Mouse (Mus musculus): ENCODE results near the gene Gm47985. TPM values are rescaled to one million over a fixed set of nuclear protein-coding genes. Genes with fewer than 3 reads are reported as not detected.
"Not testable (repeated sequence)": the region's sequence is repeated elsewhere in the genome, so short reads cannot be mapped to it uniquely, and the experiment has no call there.

Gene Gm47985
- 0.25 and 0.91 TPM in 2 replicates for polyA plus RNA-seq (2014; fragmentation: Nextera tagmentation; extraction: Ambion mirVana)

DNA sequence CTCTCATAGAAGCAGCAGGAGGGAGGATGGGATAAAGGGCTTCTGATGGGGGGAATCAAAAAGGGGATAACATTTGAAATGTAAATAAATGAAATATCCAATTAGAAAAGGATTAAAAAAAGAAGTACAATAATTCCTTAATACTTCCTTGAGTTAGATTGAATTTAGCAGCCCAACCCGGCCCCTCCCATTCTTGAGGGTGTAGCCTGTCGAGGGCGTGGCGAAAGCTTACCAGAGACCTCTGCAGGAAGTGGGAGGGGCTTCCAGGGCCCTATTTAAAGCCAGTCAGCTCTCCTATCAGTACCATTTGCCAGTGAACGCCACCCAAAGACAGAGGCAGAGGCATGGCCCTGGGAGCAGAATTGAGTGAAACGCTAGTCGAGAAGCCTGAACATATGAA lies at the start of gene Gm47985:
Gene Gm47985, plus strand, starts transcription at position 272 of the 400 bp plus-strand sequence.
- not testable (repeated sequence) for H3K4me3 ChIP-seq (ENCODE audit: low read depth, low read length); DNase-seq (ENCODE audit: low spot score); H3K9ac ChIP-seq (ENCODE audit: low read depth, low read length); H3K27ac ChIP-seq (ENCODE audit: low read depth, low read length); H3K4me2 ChIP-seq (replicated peaks; ENCODE audit: low read depth, low read length); H3K27me3 ChIP-seq (ENCODE audit: control insufficient read depth, insufficient read depth, low read length); ATAC-seq (ENCODE audit: low FRiP score); H3K4me1 ChIP-seq (replicated peaks; ENCODE audit: control insufficient read depth, insufficient read depth, low read length); H3K9me3 ChIP-seq (ENCODE audit: control insufficient read depth, low read length); H3K36me3 ChIP-seq (ENCODE audit: control insufficient read depth, insufficient read depth, low read length)
- WGBS, result no CpG with 5 or more reads among the region's 7 CpGs

GRCm38 (mm10) chr1:151132686-151133085 lies 49.7 kb upstream of the Gm47985 start:
- no peak overlapping the region for H3K9ac ChIP-seq (ENCODE audit: low read depth, low read length)
- WGBS, result 90% methylated on average over 7 of the region's 7 CpGs
- DNase-seq (ENCODE audit: low spot score) (no peak), ATAC-seq (ENCODE audit: low FRiP score) (no peak)
- no peak overlapping the region for H3K4me2 ChIP-seq (replicated peaks; ENCODE audit: low read depth, low read length)
- no peak overlapping the region for H3K4me3 ChIP-seq (ENCODE audit: low read depth, low read length)
- no peaks in the 10 kb centered on the region for H3K27me3 ChIP-seq (ENCODE audit: control insufficient read depth, insufficient read depth, low read length)
- H3K36me3 ChIP-seq (ENCODE audit: control insufficient read depth, insufficient read depth, low read length), result no peaks in the 10 kb centered on the region
- no peaks in the 10 kb centered on the region for H3K4me1 ChIP-seq (replicated peaks; ENCODE audit: control insufficient read depth, insufficient read depth, low read length)
- H3K9me3 ChIP-seq (ENCODE audit: control insufficient read depth, low read length), result no peaks in the 10 kb centered on the region
- no peak overlapping the region for H3K27ac ChIP-seq (ENCODE audit: low read depth, low read length)

GRCm38 (mm10) chr1:151138388-151138787 lies 43.9 kb upstream of the Gm47985 start:
- Histone ChIP-seq H3K4me1 (replicated peaks; ENCODE audit: control insufficient read depth, insufficient read depth, low read length) (no peaks in the 10 kb centered on the region), H3K4me3 (ENCODE audit: low read depth, low read length) (no peak overlapping the region), H3K9ac (ENCODE audit: low read depth, low read length) (no peak overlapping the region), H3K4me2 (replicated peaks; ENCODE audit: low read depth, low read length) (no peak overlapping the region), H3K9me3 (ENCODE audit: control insufficient read depth, low read length) (no peaks in the 10 kb centered on the region), H3K27me3 (ENCODE audit: control insufficient read depth, insufficient read depth, low read length) (no peaks in the 10 kb centered on the region), H3K36me3 (ENCODE audit: control insufficient read depth, insufficient read depth, low read length) (no peaks in the 10 kb centered on the region), H3K27ac (ENCODE audit: low read depth, low read length) (no peak overlapping the region)
- 84% methylated on average over 6 of the region's 6 CpGs for WGBS
- no peak for ATAC-seq (ENCODE audit: low FRiP score)
- no peak for DNase-seq (ENCODE audit: low spot score)

DNA sequence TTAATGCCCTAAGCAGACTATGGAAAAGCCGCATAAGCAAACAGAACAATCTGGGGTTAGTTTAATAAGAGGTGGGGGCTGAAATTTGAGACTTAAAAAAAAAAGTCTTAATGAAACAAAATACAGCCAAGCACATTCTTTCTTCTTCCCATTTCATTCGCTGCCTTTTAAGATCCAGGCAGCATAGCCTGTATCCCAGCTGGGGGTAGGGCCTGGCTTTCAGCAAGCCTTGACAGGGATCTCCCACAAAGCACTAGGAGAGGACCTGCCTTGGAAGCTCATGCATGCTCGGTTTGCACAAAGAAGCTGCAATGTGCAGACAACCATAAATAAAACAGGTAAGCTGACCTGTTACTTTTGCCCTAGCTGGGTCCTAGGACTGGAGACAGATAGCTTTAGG lies 41.4 kb upstream of the Gm47985 start:
- DNase-seq (ENCODE audit: low spot score) (no peak), ATAC-seq (ENCODE audit: low FRiP score) (no peak)
- H3K4me3 ChIP-seq (ENCODE audit: low read depth, low read length), result no peak overlapping the region
- H3K27me3 ChIP-seq (ENCODE audit: control insufficient read depth, insufficient read depth, low read length), result no peaks in the 10 kb centered on the region
- H3K4me2 ChIP-seq (replicated peaks; ENCODE audit: low read depth, low read length), result no peak overlapping the region
- no peaks in the 10 kb centered on the region for H3K36me3 ChIP-seq (ENCODE audit: control insufficient read depth, insufficient read depth, low read length)
- H3K9ac ChIP-seq (ENCODE audit: low read depth, low read length), result no peak overlapping the region
- H3K9me3 ChIP-seq (ENCODE audit: control insufficient read depth, low read length), result no peaks in the 10 kb centered on the region
- H3K4me1 ChIP-seq (replicated peaks; ENCODE audit: control insufficient read depth, insufficient read depth, low read length), result no peaks in the 10 kb centered on the region
- WGBS, result 70% methylated on average over 3 of the region's 3 CpGs
- H3K27ac ChIP-seq (ENCODE audit: low read depth, low read length), result no peak overlapping the region

- Histone ChIP-seq H3K9me3 (ENCODE audit: control insufficient read depth, low read length) (no peaks in the 10 kb centered on the region), H3K27ac (ENCODE audit: low read depth, low read length) (no peak overlapping the region), H3K4me3 (ENCODE audit: low read depth, low read length) (no peak overlapping the region), H3K4me1 (replicated peaks; ENCODE audit: control insufficient read depth, insufficient read depth, low read length) (no peaks in the 10 kb centered on the region), H3K4me2 (replicated peaks; ENCODE audit: low read depth, low read length) (no peak overlapping the region), H3K27me3 (ENCODE audit: control insufficient read depth, insufficient read depth, low read length) (no peaks in the 10 kb centered on the region), H3K9ac (ENCODE audit: low read depth, low read length) (no peak overlapping the region), H3K36me3 (ENCODE audit: control insufficient read depth, insufficient read depth, low read length) (no peaks in the 10 kb centered on the region)
- no peak for DNase-seq (ENCODE audit: low spot score)
- no peak for ATAC-seq (ENCODE audit: low FRiP score)
- 85% methylated on average over 6 of the region's 6 CpGs for WGBS
Measured at GRCm38 (mm10) chr1:151144471-151145146, 37.7 kb upstream of the Gm47985 start.

GRCm38 (mm10) chr1:151147801-151148200 lies 34.5 kb upstream of the Gm47985 start:
- Histone ChIP-seq H3K36me3 (ENCODE audit: control insufficient read depth, insufficient read depth, low read length) (no peaks in the 10 kb centered on the region), H3K27ac (ENCODE audit: low read depth, low read length) (no peak overlapping the region), H3K9ac (ENCODE audit: low read depth, low read length) (no peak overlapping the region), H3K4me2 (replicated peaks; ENCODE audit: low read depth, low read length) (no peak overlapping the region), H3K27me3 (ENCODE audit: control insufficient read depth, insufficient read depth, low read length) (no peaks in the 10 kb centered on the region), H3K9me3 (ENCODE audit: control insufficient read depth, low read length) (no peaks in the 10 kb centered on the region), H3K4me1 (replicated peaks; ENCODE audit: control insufficient read depth, insufficient read depth, low read length) (no peaks in the 10 kb centered on the region), H3K4me3 (ENCODE audit: low read depth, low read length) (no peak overlapping the region)
- no peak for ATAC-seq (ENCODE audit: low FRiP score)
- DNase-seq (ENCODE audit: low spot score), result no peak

GRCm38 (mm10) chr1:151150211-151150610 lies 32.1 kb upstream of the Gm47985 start:
- Histone ChIP-seq H3K36me3 (ENCODE audit: control insufficient read depth, insufficient read depth, low read length) (no peaks in the 10 kb centered on the region), H3K4me2 (replicated peaks; ENCODE audit: low read depth, low read length) (no peak overlapping the region)
- ATAC-seq (ENCODE audit: low FRiP score), result no peak

DNA sequence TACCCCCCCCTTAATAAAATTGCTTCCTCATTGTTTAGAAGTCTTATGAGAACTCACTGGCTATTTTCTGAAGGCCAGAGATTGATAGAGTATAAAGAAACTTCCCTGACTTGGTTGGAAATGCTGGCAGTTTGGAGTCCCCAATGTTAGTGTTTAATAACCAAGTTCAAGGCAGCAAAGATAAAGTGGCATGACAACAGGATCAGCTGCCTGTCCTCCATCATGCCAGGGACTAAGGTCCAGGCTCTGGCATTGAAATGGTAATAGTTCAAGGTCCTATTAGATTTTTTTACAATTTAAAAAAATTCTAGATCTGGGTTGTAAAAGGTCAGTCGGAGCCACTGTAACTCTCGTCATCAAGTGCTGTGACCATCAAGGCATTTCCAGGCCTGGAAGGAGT lies 31.2 kb upstream of the Gm47985 start:
- 69% methylated on average over 2 of the region's 2 CpGs for WGBS
- no peak for ATAC-seq (ENCODE audit: low FRiP score)
- Histone ChIP-seq H3K36me3 (ENCODE audit: control insufficient read depth, insufficient read depth, low read length) (no peaks in the 10 kb centered on the region), H3K4me1 (replicated peaks; ENCODE audit: control insufficient read depth, insufficient read depth, low read length) (no peaks in the 10 kb centered on the region), H3K27me3 (ENCODE audit: control insufficient read depth, insufficient read depth, low read length) (no peaks in the 10 kb centered on the region), H3K4me3 (ENCODE audit: low read depth, low read length) (no peak overlapping the region), H3K4me2 (replicated peaks; ENCODE audit: low read depth, low read length) (no peak overlapping the region), H3K9me3 (ENCODE audit: control insufficient read depth, low read length) (no peaks in the 10 kb centered on the region), H3K9ac (ENCODE audit: low read depth, low read length) (no peak overlapping the region), H3K27ac (ENCODE audit: low read depth, low read length) (no peak overlapping the region)
- DNase-seq (ENCODE audit: low spot score), result no peak

More at GRCm38 (mm10) chr1:151150211-151150610, 32.1 kb upstream of the Gm47985 start:
- Histone ChIP-seq H3K27ac (ENCODE audit: low read depth, low read length) (no peak overlapping the region), H3K4me3 (ENCODE audit: low read depth, low read length) (no peak overlapping the region), H3K27me3 (ENCODE audit: control insufficient read depth, insufficient read depth, low read length) (no peaks in the 10 kb centered on the region), H3K9ac (ENCODE audit: low read depth, low read length) (no peak overlapping the region), H3K4me1 (replicated peaks; ENCODE audit: control insufficient read depth, insufficient read depth, low read length) (no peaks in the 10 kb centered on the region), H3K9me3 (ENCODE audit: control insufficient read depth, low read length) (no peaks in the 10 kb centered on the region)
- WGBS, result 89% methylated on average over 7 of the region's 7 CpGs
- DNase-seq (ENCODE audit: low spot score), result no peak

DNA sequence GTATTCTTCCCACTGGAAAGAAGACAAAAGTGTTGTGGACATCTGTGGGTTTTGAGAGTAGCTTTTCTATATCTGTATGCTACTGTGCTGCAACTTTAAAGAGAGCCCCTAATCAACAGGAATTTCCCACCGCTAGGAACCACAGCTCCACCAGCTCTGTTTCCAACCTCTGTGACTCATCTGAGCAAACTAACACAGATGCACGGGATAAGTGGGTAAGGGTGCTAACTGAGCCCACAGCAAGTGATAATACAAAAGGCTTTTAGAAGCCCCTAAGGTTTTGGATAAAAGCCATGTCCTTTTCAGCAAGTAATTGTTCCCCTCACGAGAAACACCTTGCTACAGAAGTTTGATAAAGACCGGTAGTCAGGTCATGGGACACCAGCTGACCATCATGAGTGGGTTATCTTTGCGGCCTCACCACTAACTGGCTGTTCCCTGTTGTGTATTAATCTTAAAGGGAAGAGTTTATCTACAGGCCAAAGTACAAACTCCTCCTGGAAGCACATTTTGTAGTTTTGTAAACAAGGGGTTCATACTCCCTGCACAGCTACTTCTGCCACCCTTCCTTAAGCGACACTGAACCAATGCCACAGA lies 29.2 kb upstream of the Gm47985 start:
- Histone ChIP-seq H3K36me3 (ENCODE audit: control insufficient read depth, insufficient read depth, low read length) (no peaks in the 10 kb centered on the region), H3K4me1 (replicated peaks; ENCODE audit: control insufficient read depth, insufficient read depth, low read length) (no peaks in the 10 kb centered on the region), H3K27me3 (ENCODE audit: control insufficient read depth, insufficient read depth, low read length) (no peaks in the 10 kb centered on the region), H3K4me3 (ENCODE audit: low read depth, low read length) (no peak overlapping the region), H3K9me3 (ENCODE audit: control insufficient read depth, low read length) (no peaks in the 10 kb centered on the region), H3K9ac (ENCODE audit: low read depth, low read length) (no peak overlapping the region), H3K27ac (ENCODE audit: low read depth, low read length) (no peak overlapping the region), H3K4me2 (replicated peaks; ENCODE audit: low read depth, low read length) (no peak overlapping the region)
- ATAC-seq (ENCODE audit: low FRiP score) (no peak), DNase-seq (ENCODE audit: low spot score) (no peak)
- 92% methylated on average over 6 of the region's 6 CpGs for WGBS
